Mouse (Mus musculus): ENCODE data around the gene Spire2.

DNA sequence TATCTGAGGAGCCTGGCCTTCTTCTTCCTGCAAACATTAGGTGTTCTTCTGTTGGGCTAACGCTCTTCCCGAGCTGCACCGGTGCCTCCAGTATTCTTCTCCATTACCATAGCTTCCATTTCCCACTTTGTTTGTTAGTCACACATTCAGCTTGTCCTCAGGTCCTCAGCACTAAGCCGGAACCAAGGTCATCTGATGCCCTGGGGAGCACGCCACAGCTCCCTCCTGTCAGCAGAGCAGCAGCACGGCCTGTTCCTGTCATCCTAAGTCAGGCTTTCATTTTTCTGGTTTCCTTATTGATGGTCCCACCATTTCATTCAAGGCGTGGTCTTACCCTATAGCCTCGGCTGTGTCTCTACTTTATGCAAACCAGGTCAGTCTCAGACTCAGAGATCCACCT is 55.3 kb downstream of the Spire2 start:
- no peak for TF ChIP-seq CTCF (IDR thresholded peaks at IDR 0.05; ENCODE audit: extremely low read depth, insufficient read length, insufficient replicate concordance, low read depth, low read length)
- TF ChIP-seq POLR2A (IDR thresholded peaks at IDR 0.05; ENCODE audit: low read depth, low read length) = no peak
